Mouse (Mus musculus) CD4-positive, CD25-positive, alpha-beta regulatory T cell, adult 2 months (primary cell): ENCODE measurements around the gene Abca12.

Source experiments
- DNase-seq: peaks from one replicate; pipeline ENCODE4 v3.0.0-alpha.2; 2012; ENCODE audit warnings: low read depth, low spot score

Gene Abca12

GRCm38 (mm10) chr1:71338548-71339340, 76.0 kb downstream of the Abca12 start:
- DNase-seq, result no peak

GRCm38 (mm10) chr1:71330349-71330748, 84.4 kb downstream of the Abca12 start:
- no peak for DNase-seq

GRCm38 (mm10) chr1:71312171-71312570, 102.5 kb downstream of the Abca12 start:
- DNase-seq, result no peak

- DNase-seq, result no peak
Measured at GRCm38 (mm10) chr1:71310614-71311013, 104.1 kb downstream of the Abca12 start.

- DNase-seq, result no peak
Measured at GRCm38 (mm10) chr1:71307362-71307761, 107.3 kb downstream of the Abca12 start.

- DNase-seq, result no peak
Measured at GRCm38 (mm10) chr1:71306196-71306595, 108.5 kb downstream of the Abca12 start.

GRCm38 (mm10) chr1:71304588-71304987, 110.1 kb downstream of the Abca12 start:
- no peak for DNase-seq

- no peak for DNase-seq
Measured at GRCm38 (mm10) chr1:71297021-71297420, 117.7 kb downstream of the Abca12 start.

- no peak for DNase-seq
Measured at GRCm38 (mm10) chr1:71296585-71296984, 118.1 kb downstream of the Abca12 start.

GRCm38 (mm10) chr1:71291917-71292316, 122.8 kb downstream of the Abca12 start:
- DNase-seq, result no peak

GRCm38 (mm10) chr1:71289511-71289910, 125.2 kb downstream of the Abca12 start:
- DNase-seq, result peak; percentile 47

- no peak for DNase-seq
Measured at GRCm38 (mm10) chr1:71276940-71277339, 137.8 kb downstream of the Abca12 start.

- no peak for DNase-seq
Measured at GRCm38 (mm10) chr1:71272550-71272949, 142.2 kb downstream of the Abca12 start.

- DNase-seq, result no peak
Measured at GRCm38 (mm10) chr1:71272077-71272476, 142.6 kb downstream of the Abca12 start.

- DNase-seq, result no peak
Measured at GRCm38 (mm10) chr1:71270083-71270482, 144.6 kb downstream of the Abca12 start.

- DNase-seq, result no peak
Measured at GRCm38 (mm10) chr1:71266630-71267029, 148.1 kb downstream of the Abca12 start.

- no peak for DNase-seq
Measured at GRCm38 (mm10) chr1:71263532-71263931, 151.2 kb downstream of the Abca12 start.

GRCm38 (mm10) chr1:71244647-71245046, 170.1 kb downstream of the Abca12 start:
- no peak for DNase-seq

GRCm38 (mm10) chr1:71241396-71241795, 173.3 kb downstream of the Abca12 start:
- no peak for DNase-seq

GRCm38 (mm10) chr1:71239586-71239985, 175.1 kb downstream of the Abca12 start:
- no peak for DNase-seq

GRCm38 (mm10) chr1:71235335-71235734, 179.4 kb downstream of the Abca12 start:
- no peak for DNase-seq

- no peak for DNase-seq
Measured at GRCm38 (mm10) chr1:71231211-71231610, 183.5 kb downstream of the Abca12 start.

- no peak for DNase-seq
Measured at GRCm38 (mm10) chr1:71203581-71203980, 211.1 kb downstream of the Abca12 start.

- DNase-seq, result no peak
Measured at GRCm38 (mm10) chr1:71196191-71196590, 218.5 kb downstream of the Abca12 start.
